Mouse (Mus musculus) skeletal muscle tissue, adult 2 months (tissue): ENCODE data around the gene Clec2d.
A peak's percentile ranks its signal among the peaks of the same experiment; 100 is the strongest.
"Not testable (repeated sequence)": the region's sequence is repeated elsewhere in the genome, so short reads cannot be mapped to it uniquely, and the experiment has no call there.

ENCODE experiments used
- DNase-seq: peaks from one replicate; pipeline ENCODE4 v3.0.0-alpha.2; 2012; ENCODE audit warnings: low read depth, low spot score

The Clec2d gene

DNA sequence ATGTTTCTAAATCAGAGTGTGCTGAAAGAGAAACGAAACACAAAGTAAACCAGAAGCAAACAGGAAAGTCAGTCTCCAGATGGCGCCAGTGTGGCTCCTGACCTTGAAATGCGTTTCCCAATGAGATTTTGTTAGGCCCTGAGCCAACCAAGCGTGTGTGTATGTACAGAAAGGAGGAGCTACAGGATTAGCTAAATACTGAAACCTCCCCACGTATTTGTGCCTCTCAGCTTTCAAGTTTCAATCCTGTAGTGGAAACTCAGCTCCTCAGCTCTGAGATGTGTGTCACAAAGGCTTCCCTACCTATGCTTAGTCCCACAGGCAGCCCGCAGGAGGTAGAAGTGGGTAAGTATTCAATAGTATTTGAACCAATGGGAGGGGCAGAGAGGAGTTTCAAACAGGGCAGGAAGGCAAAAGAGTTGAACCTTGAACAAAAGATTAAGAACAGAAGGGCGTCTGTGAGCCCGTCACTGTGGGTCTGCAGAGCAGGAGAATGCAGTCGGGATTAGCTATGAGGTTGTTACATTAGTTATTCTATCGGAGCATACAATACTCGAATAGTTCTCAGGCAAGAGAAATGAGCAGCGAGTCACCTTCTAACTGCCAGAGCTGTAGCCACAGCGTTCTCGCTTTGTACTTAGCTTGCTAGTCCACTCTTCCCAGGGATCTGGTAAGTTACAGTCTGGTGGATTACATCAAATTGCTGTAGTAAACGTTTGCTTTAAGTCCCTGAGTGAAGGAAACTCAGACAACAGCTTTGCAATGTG is at the start of gene Clec2d:
Clec2d (plus strand) TSS at position 213 of the 767 bp plus-strand sequence.
- peak; percentile 99 for DNase-seq

DNA sequence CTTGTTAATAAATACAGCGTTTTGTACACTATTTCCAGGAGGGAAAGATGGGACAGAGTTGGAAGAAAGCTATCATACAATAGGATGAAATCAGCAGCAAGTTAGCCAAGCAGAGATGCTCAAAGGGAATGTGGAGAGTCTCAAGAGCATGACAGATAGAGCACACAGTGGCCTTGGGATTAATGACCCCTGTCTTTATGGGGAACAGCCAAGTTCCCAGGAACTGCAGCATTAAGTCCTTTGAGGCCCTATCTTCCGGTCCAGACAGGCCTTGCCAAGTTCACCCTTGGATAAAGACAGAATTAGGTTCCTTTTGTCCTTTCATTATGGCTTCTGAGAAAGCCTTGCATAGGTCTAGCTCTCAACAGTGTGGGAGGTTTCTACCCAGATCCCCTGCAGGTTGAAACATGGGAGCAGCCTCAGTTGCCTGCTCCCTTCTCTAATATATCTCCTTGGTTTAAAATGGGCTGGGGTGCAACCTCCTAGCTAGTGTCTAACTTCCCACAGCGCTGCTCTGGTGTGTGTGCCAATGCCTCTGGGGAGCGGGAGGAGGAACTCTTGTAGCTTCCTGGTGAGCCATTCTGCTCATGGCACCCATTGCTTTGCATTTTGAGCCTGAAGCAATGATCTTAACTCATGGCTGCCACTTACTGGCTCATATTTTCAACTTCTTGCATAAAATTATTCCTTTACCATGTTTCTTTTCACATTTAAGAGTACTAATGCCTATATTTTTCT is 47.6 kb upstream of the Clec2d start:
- peak; percentile 63 for DNase-seq

- peak; percentile 66 for DNase-seq
Measured at GRCm38 (mm10) chr6:129146812-129147211, 33.6 kb upstream of the Clec2d start.

- DNase-seq = peak; percentile 89
Measured at GRCm38 (mm10) chr6:129160103-129160502, 20.3 kb upstream of the Clec2d start.

DNA sequence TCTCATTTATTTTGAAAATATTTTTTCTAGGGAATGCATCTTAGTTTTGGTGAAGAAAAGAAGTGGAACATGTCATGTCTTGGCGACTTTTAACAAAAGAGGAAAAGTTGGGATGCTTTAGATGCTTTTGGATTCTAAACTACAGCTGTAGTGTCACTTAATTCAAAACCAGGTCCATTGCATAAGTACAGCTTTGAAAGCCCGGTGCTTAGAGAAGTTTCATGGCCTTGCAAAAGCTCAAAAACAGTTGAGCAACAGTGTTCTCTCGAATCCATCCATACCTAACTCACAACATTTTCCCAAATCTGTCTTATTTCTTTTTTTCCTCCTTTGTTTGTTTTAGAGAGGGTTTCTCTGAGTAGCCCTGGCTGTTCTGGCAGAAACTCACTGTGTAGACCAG is 19.3 kb upstream of the Clec2d start:
- DNase-seq = no peak

- no peak for DNase-seq
Measured at GRCm38 (mm10) chr6:129161951-129162350, 18.5 kb upstream of the Clec2d start.

- DNase-seq = no peak
Measured at GRCm38 (mm10) chr6:129162587-129163159, 17.7 kb upstream of the Clec2d start.

DNA sequence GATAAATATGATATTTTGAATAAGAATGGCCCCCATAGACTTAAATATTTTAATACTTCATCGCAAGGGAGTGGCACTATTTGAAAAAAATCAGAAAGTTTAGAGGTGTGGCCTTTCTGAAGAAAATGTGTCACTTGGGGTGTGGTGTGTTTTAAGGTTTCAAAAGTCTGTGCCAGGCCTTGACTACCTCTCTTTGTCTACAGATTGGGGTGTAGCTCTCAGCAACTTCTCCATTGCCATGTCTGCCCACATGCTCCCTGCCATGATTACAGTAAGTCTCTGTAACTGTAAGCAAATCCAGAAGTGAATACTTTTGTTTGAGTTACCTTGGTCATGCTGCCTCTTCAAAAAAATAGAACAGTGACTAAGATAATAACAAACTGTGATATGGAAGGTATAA is 16.8 kb upstream of the Clec2d start:
- DNase-seq = no peak

- DNase-seq = no peak
Measured at GRCm38 (mm10) chr6:129170925-129171324, 9.5 kb upstream of the Clec2d start.

GRCm38 (mm10) chr6:129171675-129172074 is 8.7 kb upstream of the Clec2d start:
- DNase-seq = no peak

DNA sequence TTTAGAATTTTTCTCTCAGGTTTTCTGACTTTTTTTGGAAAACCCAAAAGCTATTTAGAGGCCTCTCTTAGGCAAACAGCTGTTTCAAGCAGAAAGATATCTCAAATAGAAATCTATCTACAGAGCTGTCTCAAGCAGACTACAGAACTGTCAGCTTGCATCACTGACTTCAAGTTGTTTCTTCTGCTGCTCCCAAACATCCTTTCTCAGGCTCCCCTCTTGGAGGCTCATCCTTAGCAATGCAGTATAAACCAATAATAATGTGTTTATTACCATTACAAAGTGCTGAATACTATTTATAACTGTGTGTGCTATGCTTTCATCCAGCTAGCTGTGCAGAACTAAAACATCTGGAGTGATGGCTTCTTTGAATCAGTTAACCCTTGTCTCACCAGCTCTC is 5.6 kb upstream of the Clec2d start:
- no peak for DNase-seq

- DNase-seq = no peak
Measured at GRCm38 (mm10) chr6:129175612-129176011, 4.8 kb upstream of the Clec2d start.

DNA sequence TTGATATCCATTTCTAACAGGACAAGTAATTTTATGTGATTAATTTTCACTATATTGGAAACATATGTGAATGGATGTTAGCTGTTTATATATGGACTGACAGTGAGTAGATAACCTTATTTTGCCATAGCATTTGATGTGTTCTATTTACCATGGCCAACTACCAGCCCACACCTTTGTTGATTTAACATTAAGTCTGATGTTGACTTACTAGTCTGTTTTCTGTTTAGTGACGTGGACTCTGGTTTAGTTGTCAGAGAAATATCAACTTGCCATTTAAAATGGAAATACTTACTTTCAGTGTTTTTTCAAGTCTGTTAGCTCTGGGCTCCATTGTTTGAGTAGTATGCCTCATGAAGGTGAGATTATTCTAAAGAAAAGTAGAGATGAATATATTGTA is 3.8 kb upstream of the Clec2d start:
- DNase-seq = no peak

GRCm38 (mm10) chr6:129179281-129179680 is 1.1 kb upstream of the Clec2d start:
- DNase-seq = no peak

GRCm38 (mm10) chr6:129179831-129180230 is 584 bp upstream of the Clec2d start:
- DNase-seq = not testable (repeated sequence)

DNA sequence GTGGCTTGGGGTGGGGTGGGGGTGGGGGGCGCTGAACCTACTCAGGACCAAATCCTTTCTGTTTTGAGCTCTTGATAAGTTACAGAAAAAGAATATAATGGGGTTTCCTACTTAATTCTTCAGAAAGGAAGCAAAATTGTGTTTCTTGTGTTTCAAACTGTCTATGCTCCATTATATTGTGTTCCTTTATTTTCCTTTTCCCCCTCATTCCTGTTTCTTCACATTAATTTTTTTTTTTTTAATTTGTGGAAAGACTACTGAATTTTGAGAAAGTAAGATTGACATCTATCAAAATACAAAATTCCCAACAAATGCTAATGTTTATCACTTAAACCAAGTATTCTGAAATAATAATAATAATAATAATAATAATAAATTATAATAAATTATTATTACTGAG is 834 bp downstream of the Clec2d start:
- DNase-seq = no peak

GRCm38 (mm10) chr6:129181683-129182082 is 1.3 kb downstream of the Clec2d start:
- peak; percentile 87 for DNase-seq

- DNase-seq = peak; percentile 79
Measured at GRCm38 (mm10) chr6:129182518-129182917, 2.1 kb downstream of the Clec2d start.

DNA sequence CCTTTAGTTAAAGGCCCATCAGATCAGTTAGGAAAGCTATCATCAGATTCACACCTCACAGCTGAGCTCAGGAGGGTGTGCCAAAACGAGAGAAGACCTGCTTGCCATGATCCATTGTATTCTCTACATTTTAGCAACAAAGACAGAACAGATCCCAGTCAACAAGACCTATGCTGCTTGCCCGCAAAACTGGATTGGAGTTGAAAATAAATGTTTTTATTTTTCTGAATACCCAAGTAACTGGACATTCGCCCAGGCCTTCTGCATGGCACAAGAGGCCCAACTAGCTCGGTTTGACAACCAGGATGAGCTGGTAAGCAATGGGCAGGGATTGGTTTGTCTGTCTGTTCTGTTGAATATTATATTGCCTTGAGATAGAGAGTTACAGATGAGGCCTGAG is 3.6 kb downstream of the Clec2d start:
- DNase-seq = not testable (repeated sequence)

DNA sequence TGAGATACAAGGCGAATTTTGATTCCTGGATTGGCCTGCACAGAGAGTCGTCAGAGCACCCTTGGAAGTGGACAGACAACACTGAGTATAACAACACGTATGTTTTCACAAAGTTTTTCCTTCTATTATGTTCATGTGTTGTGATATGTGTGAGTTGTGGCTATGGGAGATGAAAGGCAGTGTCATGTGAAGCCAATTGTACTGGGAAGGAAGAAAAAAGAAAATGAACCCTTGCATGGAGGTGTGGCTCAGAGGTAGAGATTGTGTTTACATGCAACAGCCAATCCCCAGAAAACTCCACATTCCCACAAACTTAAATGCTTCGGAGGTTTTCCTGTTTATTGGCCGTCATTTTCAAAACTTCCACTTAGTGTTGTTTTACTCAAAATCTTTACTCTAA is 4.4 kb downstream of the Clec2d start:
- DNase-seq = no peak

DNA sequence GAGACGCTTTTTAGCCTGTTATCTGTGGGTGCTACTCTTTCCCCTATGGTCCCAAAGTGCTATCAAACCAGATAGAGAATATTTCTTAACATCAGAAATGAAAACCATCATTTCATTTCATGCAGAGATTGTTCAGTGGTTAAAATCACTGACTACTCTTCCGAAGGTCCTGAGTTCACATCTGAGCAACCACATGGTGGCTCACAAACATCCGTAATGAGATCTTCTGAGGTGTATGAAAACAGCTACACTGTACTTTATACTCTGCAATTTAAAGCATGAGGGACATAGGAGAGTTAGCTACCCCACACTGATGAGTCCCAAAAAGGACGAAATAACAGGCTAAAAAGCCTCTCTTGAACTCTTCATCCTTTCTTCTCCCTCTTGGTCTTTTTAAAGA is 5.6 kb downstream of the Clec2d start:
- DNase-seq = no peak

GRCm38 (mm10) chr6:129186457-129187199 is 6.2 kb downstream of the Clec2d start:
- no peak for DNase-seq
